32 mouse cellular contexts compared by ENCODE assay signal in the genomic region with DNA sequence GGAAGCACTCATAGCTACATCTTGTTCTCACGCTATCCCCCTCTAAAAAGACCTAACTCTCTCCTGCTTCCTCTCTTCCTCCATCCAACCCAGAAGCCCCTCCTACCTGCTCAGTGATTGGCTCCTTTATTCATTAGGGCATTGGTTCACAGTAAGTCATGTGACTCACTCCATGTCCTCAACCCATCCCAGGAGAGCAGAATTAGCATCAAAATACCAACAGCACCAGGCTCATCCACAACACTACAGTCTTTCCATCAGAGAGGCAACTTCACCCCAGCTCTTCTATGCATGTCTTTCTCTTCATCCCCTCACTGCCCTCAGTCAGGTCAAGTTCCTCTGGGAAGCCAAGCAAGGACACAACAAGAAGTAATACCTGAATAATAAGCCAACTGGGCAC. TPM values are rescaled to one million over a fixed set of nuclear protein-coding genes. Genes with fewer than 3 reads are reported as not detected.
DNase-seq lines count a peak whose midpoint lies in the region; ATAC-seq and TF ChIP-seq lines count a peak whose summit lies in the region.
"Had no signal": no experiment of that assay in that cellular context is flagged by ENCODE, and none has a peak within 500 bp of the region (broad histone marks: within the 10 kb centered on the region; RNA-seq: fewer than 3 reads in every experiment).

No protein-coding gene starts in this region.

- H3K79me3 ChIP-seq in C2C12 (ENCODE audit: low read depth): no peaks in the 10 kb centered on the region

- H3K9ac ChIP-seq in midbrain, embryonic 13.5 days (replicated peaks): no peak overlapping the region
- H3K9ac ChIP-seq in midbrain, embryonic 16.5 days (ENCODE audit: low read depth, low read length): no peak overlapping the region
- H3K9ac ChIP-seq in ES-Bruce4 (ENCODE audit: low read depth, poor library complexity, severe bottlenecking): peak overlapping the region; percentile 37
- H3K9ac ChIP-seq: embryonic facial prominence, embryonic 12.5 days; heart, embryonic 12.5 days; hindbrain, embryonic 14.5 days; liver, embryonic 12.5 days; liver, postnatal 0 days; neural tube, embryonic 13.5 days had no signal

- TF ChIP-seq CTCF in C2C12 (IDR thresholded peaks at IDR 0.05; ENCODE audit: control insufficient read depth, insufficient read depth, insufficient read length) (no peak), ES-Bruce4 (IDR thresholded peaks at IDR 0.05; ENCODE audit: low read depth, low read length) (no peak)

- no peak overlapping the region for H3K27ac ChIP-seq in midbrain, embryonic 13.5 days
- no peak overlapping the region for H3K27ac ChIP-seq in midbrain, embryonic 16.5 days (ENCODE audit: low read length)
- H3K27ac ChIP-seq in ES-Bruce4 (ENCODE audit: insufficient read depth, low read length): peak overlapping the region; percentile 87
- H3K27ac ChIP-seq: embryonic facial prominence, embryonic 12.5 days; hindbrain, embryonic 14.5 days; layer of hippocampus, adult 2 months; liver, embryonic 12.5 days; neural tube, embryonic 13.5 days had no signal

- TF ChIP-seq POLR2A in ES-Bruce4 (IDR thresholded peaks at IDR 0.05; ENCODE audit: insufficient read depth, low read length): peak; percentile 72

- no peak overlapping the region for H3ac ChIP-seq in C2C12 (ENCODE audit: control insufficient read depth, insufficient read length, low read depth)

- H3K4me3 ChIP-seq in midbrain, embryonic 13.5 days (replicated peaks): no peak overlapping the region
- no peak overlapping the region for H3K4me3 ChIP-seq in midbrain, embryonic 16.5 days (ENCODE audit: low read depth, low read length)
- H3K4me3 ChIP-seq in C2C12 (ENCODE audit: insufficient read depth, poor library complexity, severe bottlenecking) (no peak overlapping the region), ES-Bruce4 (ENCODE audit: low read depth, low read length) (no peak overlapping the region)
- H3K4me3 ChIP-seq: embryonic facial prominence, embryonic 12.5 days; heart, embryonic 12.5 days; layer of hippocampus, adult 2 months; liver, embryonic 12.5 days; megakaryocyte, embryonic 14.5 days; neural tube, embryonic 13.5 days had no signal

- WGBS in midbrain, embryonic 13.5 days: 63% methylated on average over 1 of the region's 1 CpGs
- 47% methylated on average over 1 of the region's 1 CpGs for WGBS in midbrain, embryonic 16.5 days

- no peaks in the 10 kb centered on the region for H3K36me3 ChIP-seq in midbrain, embryonic 13.5 days
- H3K36me3 ChIP-seq in midbrain, embryonic 16.5 days (ENCODE audit: control insufficient read depth, insufficient read depth, low read length): no peaks in the 10 kb centered on the region
- no peaks in the 10 kb centered on the region for H3K36me3 ChIP-seq in C2C12 (ENCODE audit: control insufficient read depth, insufficient read depth)
- H3K36me3 ChIP-seq in ES-Bruce4 (ENCODE audit: control insufficient read depth, insufficient read depth, low read length, poor library complexity, severe bottlenecking): no peaks in the 10 kb centered on the region
- H3K36me3 ChIP-seq: embryonic facial prominence, embryonic 12.5 days; G1E; heart, embryonic 12.5 days; liver, embryonic 12.5 days; neural tube, embryonic 13.5 days had no signal

- no peak overlapping the region for H3K4me2 ChIP-seq in midbrain, embryonic 13.5 days (replicated peaks)
- no peak overlapping the region for H3K4me2 ChIP-seq in midbrain, embryonic 16.5 days (ENCODE audit: low read length)
- H3K4me2 ChIP-seq: embryonic facial prominence, embryonic 12.5 days; heart, embryonic 12.5 days; hindbrain, embryonic 14.5 days; liver, embryonic 12.5 days; neural tube, embryonic 13.5 days had no signal

- no peaks in the 10 kb centered on the region for H3K4me1 ChIP-seq in midbrain, embryonic 13.5 days (replicated peaks)
- H3K4me1 ChIP-seq in midbrain, embryonic 16.5 days (ENCODE audit: control insufficient read depth, insufficient read depth, low read length): no peaks in the 10 kb centered on the region
- no peaks in the 10 kb centered on the region for H3K4me1 ChIP-seq in ES-Bruce4 (ENCODE audit: control insufficient read depth, insufficient read depth, low read length)
- H3K4me1 ChIP-seq: embryonic facial prominence, embryonic 12.5 days; heart, embryonic 12.5 days; megakaryocyte, embryonic 14.5 days; neural tube, embryonic 13.5 days had no signal

- ATAC-seq in midbrain, embryonic 13.5 days: 0 out of 2 replicates have a peak, but pooled peaks have one; percentile 37
- ATAC-seq in midbrain, embryonic 16.5 days: no peak
- ATAC-seq: activated CD4-positive, CD25-positive, alpha-beta regulatory T cell, adult 4 months; forebrain, embryonic 14.5 days; liver, embryonic 12.5 days; liver, postnatal 0 days; Patski had no signal

- H3K27me3 ChIP-seq in midbrain, embryonic 13.5 days: no peaks in the 10 kb centered on the region
- no peaks in the 10 kb centered on the region for H3K27me3 ChIP-seq in midbrain, embryonic 16.5 days (ENCODE audit: control insufficient read depth, insufficient read depth, low read depth, low read length)
- H3K27me3 ChIP-seq in C2C12 (ENCODE audit: control insufficient read depth, insufficient read depth, insufficient read length) (no peaks in the 10 kb centered on the region), ES-Bruce4 (ENCODE audit: control insufficient read depth, insufficient read depth, low read length, poor library complexity, severe bottlenecking) (no peaks in the 10 kb centered on the region)
- H3K27me3 ChIP-seq: embryonic facial prominence, embryonic 12.5 days; heart, embryonic 12.5 days; liver, embryonic 12.5 days; neural tube, embryonic 13.5 days; Patski had no signal

- no peak for TF ChIP-seq EP300 in ES-Bruce4 (IDR thresholded peaks at IDR 0.05; ENCODE audit: insufficient read depth, low read depth, low read length)

- DNase-seq in WW6 (ENCODE audit: low read depth, low spot score): peak; percentile 64
- DNase-seq in kidney, adult 18-20 months: no peak
- no peak for DNase-seq in spleen, adult 12 weeks (ENCODE audit: low spot score)
- DNase-seq: adrenal gland, adult 2 months; cerebellum, adult 8-10 months; embryo, embryonic 11 days; gastrocnemius, postnatal 25 days; heart, adult 18-20 months; heart, postnatal 4 days; kidney, adult 2 months; kidney, postnatal 36 days; left cerebral cortex, postnatal 4 days; liver, postnatal 0 days; lung, postnatal 4 days; right cerebral cortex, postnatal 14 days; thymus, adult 2 months; thymus, postnatal 36 days had no signal

- H3K9me3 ChIP-seq in midbrain, embryonic 13.5 days: no peaks in the 10 kb centered on the region
- no peaks in the 10 kb centered on the region for H3K9me3 ChIP-seq in midbrain, embryonic 16.5 days (replicated peaks; ENCODE audit: control insufficient read depth, low read length, poor library complexity, severe bottlenecking)
- H3K9me3 ChIP-seq in ES-Bruce4 (replicated peaks; ENCODE audit: control insufficient read depth, insufficient read depth, low read length, poor library complexity, severe bottlenecking): no peaks in the 10 kb centered on the region
- H3K9me3 ChIP-seq: embryonic facial prominence, embryonic 12.5 days; G1E; heart, embryonic 12.5 days; liver, embryonic 12.5 days; neural tube, embryonic 13.5 days had no signal

- H3K79me2 ChIP-seq in C2C12 (ENCODE audit: control insufficient read depth, insufficient read depth): no peaks in the 10 kb centered on the region

TF ChIP-seq in C2C12, 6 proteins besides CTCF, POLR2A, EP300 and RAD21:
- peak; percentile 46 for TF ChIP-seq USF1 (IDR thresholded peaks at IDR 0.05; ENCODE audit: low read depth)
- no peak for TF ChIP-seq MYOD1 (IDR thresholded peaks at IDR 0.05; ENCODE audit: control insufficient read depth, insufficient read length, low read depth)

RNA-seq across cellular contexts. Expression of a gene that starts 37.4 kb away (rescaled TPM):
- 31.8 and 32.2 TPM in 2 replicates for polyA plus RNA-seq in midbrain, embryonic 13.5 days (2015; fragmentation: Nextera tagmentation; extraction: Ambion mirVana)
- 9.7 and 13.0 TPM in 2 replicates for polyA plus RNA-seq in midbrain, embryonic 16.5 days (2015; fragmentation: Nextera tagmentation; extraction: Ambion mirVana)
- polyA plus RNA-seq in C2C12 (2012; fragmentation: generic; extraction: Trizol): 24.3 TPM
- 89.0 and 92.6 TPM in 2 replicates for polyA plus RNA-seq in ES-Bruce4 (2011; ENCODE audit: insufficient read depth, insufficient read length, low read depth, missing spikeins)
